Mouse (Mus musculus) hindbrain, embryonic 11.5 days (tissue): Measurements from ENCODE around the gene Cep290. TPM values are rescaled to one million over a fixed set of nuclear protein-coding genes. Genes with fewer than 3 reads are reported as not detected.

Experiments used
- ATAC-seq: fragments of 200-750 bp; cut with Nextera tagmentation; 2 replicates; pipeline ENCODE4 v1.8.0; 2017; ENCODE audit warnings: mild to moderate bottlenecking, moderate TSS enrichment, moderate library complexity; ENCODE audit not compliant: low FRiP score
- DNase-seq: peaks from one replicate; pipeline ENCODE4 v3.0.0-alpha.2; 2015; ENCODE audit warnings: low spot score
- H3K27ac ChIP-seq: fragments of 300-500 bp; sonication (generic); 2 replicates; pipeline ENCODE4 v1.5.1; 2014; ENCODE audit warnings: mild to moderate bottlenecking, low read depth, low read length
- H3K27me3 ChIP-seq: fragments of 300-500 bp; sonication (generic); 2 replicates; pipeline ENCODE4 v1.6.1; 2014; ENCODE audit warnings: mild to moderate bottlenecking, low read length, moderate library complexity, mixed read lengths; ENCODE audit not compliant: control insufficient read depth, insufficient read depth
- H3K36me3 ChIP-seq: fragments of 300-500 bp; sonication (generic); 2 replicates; pipeline ENCODE4 v1.6.1; 2014; ENCODE audit warnings: mild to moderate bottlenecking, low read length, moderate library complexity, mixed read lengths; ENCODE audit not compliant: control insufficient read depth, insufficient read depth
- H3K4me1 ChIP-seq: fragments of 300-500 bp; sonication (generic); replicated peaks from 2 replicates; pipeline ENCODE4 v1.6.1; 2014; ENCODE audit warnings: low read length, mixed read lengths; ENCODE audit not compliant: control insufficient read depth, insufficient read depth
- H3K4me2 ChIP-seq: fragments of 300-500 bp; sonication (generic); replicated peaks from 2 replicates; pipeline ENCODE4 v1.6.1; 2014; ENCODE audit warnings: mild to moderate bottlenecking, low read depth, low read length
- H3K4me3 ChIP-seq: fragments of 300-500 bp; sonication (generic); 2 replicates; pipeline ENCODE4 v1.5.1; 2014; ENCODE audit warnings: low read depth, low read length
- H3K9ac ChIP-seq: fragments of 300-500 bp; sonication (generic); 2 replicates; pipeline ENCODE4 v1.6.1; 2014; ENCODE audit warnings: low read depth, low read length
- H3K9me3 ChIP-seq: fragments of 300-500 bp; sonication (generic); 2 replicates; pipeline ENCODE4 v1.6.1; 2016; ENCODE audit warnings: low read length; ENCODE audit not compliant: control insufficient read depth
- WGBS: fragments of 180-500 bp; shearing (Covaris S2); extraction: QIAGEN DNeasy Blood & Tissue Kit; methylation state at CpG from one replicate; pipeline ENCODE4 v1.1.7; 2014; 5-methylcytosine and 5-hydroxymethylcytosine counted together
- polyA plus RNA-seq: library from polyadenylated mRNA; unstranded; fragments of >200 nt; fragmentation: Nextera tagmentation; extraction: Ambion mirVana; gene quantifications from 2 replicates; pipeline ENCODE4 v1.2.1, GENCODE M21; 2014

Gene Cep290
- 7.4 and 8.9 TPM in 2 replicates for polyA plus RNA-seq

- Histone ChIP-seq H3K4me3 (peak within 1 kb of the TSS; percentile 77), H3K9me3 (no peaks in the 10 kb centered on the region), H3K9ac (peak within 1 kb of the TSS; percentile 77), H3K4me2 (peak within 1 kb of the TSS; percentile 72), H3K4me1 (no peaks in the 10 kb centered on the region), H3K27ac (0 out of 2 replicates have a peak within 1 kb of the TSS, but pooled peaks have one; percentile 33), H3K27me3 (no peaks in the 10 kb centered on the region), H3K36me3 (no peaks in the 10 kb centered on the region)
- under 1% methylated on average over 63 of the region's 63 CpGs for WGBS
- peak; percentile 95 for DNase-seq
- peak; percentile 99 for ATAC-seq
Observed at GRCm38 (mm10) chr10:100487097-100487978, at the start of gene Cep290, which contains the start of gene Tmtc3. Cep290 (plus strand) TSS chr10:100487558. Tmtc3 (minus strand) TSS chr10:100487350.

DNA sequence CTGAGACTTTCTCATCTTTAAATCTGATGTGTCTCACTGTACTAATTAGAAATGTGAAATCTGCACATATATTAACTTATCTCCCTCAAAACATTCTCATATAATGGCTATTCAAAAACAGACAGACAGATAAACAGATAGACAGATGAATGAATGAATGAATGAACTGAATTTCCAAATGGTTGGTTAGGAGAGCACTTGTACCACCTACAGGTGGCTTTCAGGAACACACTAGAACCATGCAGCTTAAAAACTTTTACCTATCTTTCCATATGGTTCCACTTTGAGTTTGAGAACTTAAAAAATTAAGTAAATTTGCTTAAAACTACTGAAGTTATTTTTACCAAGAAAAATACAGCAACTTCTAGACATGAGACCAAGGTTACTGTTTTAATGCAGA, 38.0 kb upstream of the Cep290 start:
- Histone ChIP-seq H3K4me3 (no peak overlapping the region), H3K27ac (no peak overlapping the region), H3K27me3 (no peaks in the 10 kb centered on the region), H3K36me3 (no peaks in the 10 kb centered on the region), H3K4me1 (no peaks in the 10 kb centered on the region), H3K4me2 (no peak overlapping the region), H3K9me3 (no peaks in the 10 kb centered on the region), H3K9ac (no peak overlapping the region)
- DNase-seq (no peak), ATAC-seq (no peak)

GRCm38 (mm10) chr10:100460515-100460914, 26.8 kb upstream of the Cep290 start:
- no peak overlapping the region for H3K4me2 ChIP-seq
- no peaks in the 10 kb centered on the region for H3K27me3 ChIP-seq
- no peaks in the 10 kb centered on the region for H3K36me3 ChIP-seq
- H3K4me1 ChIP-seq, result no peaks in the 10 kb centered on the region
- DNase-seq, result no peak
- no peak overlapping the region for H3K9ac ChIP-seq
- no peaks in the 10 kb centered on the region for H3K9me3 ChIP-seq
- no peak overlapping the region for H3K4me3 ChIP-seq
- no peak for ATAC-seq
- H3K27ac ChIP-seq, result no peak overlapping the region

GRCm38 (mm10) chr10:100475040-100475439, 12.3 kb upstream of the Cep290 start:
- ATAC-seq (no peak), DNase-seq (peak; percentile 18)
- 59% methylated on average over 3 of the region's 3 CpGs for WGBS

DNA sequence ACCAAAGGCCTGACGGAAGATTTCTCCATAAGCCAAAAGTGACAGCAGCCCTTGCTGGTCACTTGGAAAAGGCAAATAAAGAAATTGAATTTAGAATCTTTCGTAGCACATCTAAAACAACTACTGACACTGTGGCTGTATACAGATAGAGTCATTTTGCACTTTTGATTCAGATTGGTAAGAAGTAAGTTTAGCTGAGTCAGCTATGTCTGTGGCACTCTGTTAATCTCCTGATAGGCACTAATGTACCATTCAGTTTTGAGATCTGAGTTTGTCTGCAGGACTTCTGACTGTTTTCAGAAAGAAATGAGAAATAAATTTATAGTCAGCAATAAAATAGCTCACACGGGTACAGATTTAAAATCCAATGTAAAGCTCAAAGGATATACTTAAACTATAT, 7.8 kb upstream of the Cep290 start:
- no peaks in the 10 kb centered on the region for H3K27me3 ChIP-seq
- ATAC-seq (no peak), DNase-seq (no peak)
- H3K4me1 ChIP-seq, result no peaks in the 10 kb centered on the region
- WGBS, result 94% methylated on average over 3 of the region's 3 CpGs
- no peak overlapping the region for H3K4me2 ChIP-seq
- H3K27ac ChIP-seq, result no peak overlapping the region
- H3K36me3 ChIP-seq, result no peaks in the 10 kb centered on the region
- no peak overlapping the region for H3K9ac ChIP-seq
- H3K4me3 ChIP-seq, result no peak overlapping the region
- H3K9me3 ChIP-seq, result no peaks in the 10 kb centered on the region

More at GRCm38 (mm10) chr10:100475040-100475439, 12.3 kb upstream of the Cep290 start:
- no peaks in the 10 kb centered on the region for H3K36me3 ChIP-seq
- H3K4me2 ChIP-seq, result no peak overlapping the region
- H3K4me3 ChIP-seq, result no peak overlapping the region
- H3K9me3 ChIP-seq, result no peaks in the 10 kb centered on the region
- no peak overlapping the region for H3K9ac ChIP-seq
- no peaks in the 10 kb centered on the region for H3K27me3 ChIP-seq
- H3K27ac ChIP-seq, result no peak overlapping the region
- no peaks in the 10 kb centered on the region for H3K4me1 ChIP-seq

- no peak for ATAC-seq
- DNase-seq, result no peak
- no peaks in the 10 kb centered on the region for H3K36me3 ChIP-seq
- H3K9me3 ChIP-seq, result no peaks in the 10 kb centered on the region
- no peaks in the 10 kb centered on the region for H3K27me3 ChIP-seq
- 1% methylated on average over 13 of the region's 13 CpGs for WGBS
- peak overlapping the region; percentile 77 for H3K4me3 ChIP-seq
- no peaks in the 10 kb centered on the region for H3K4me1 ChIP-seq
- H3K27ac ChIP-seq, result 0 out of 2 replicates have a peak overlapping the region, but pooled peaks have one; percentile 33
- peak overlapping the region; percentile 72 for H3K4me2 ChIP-seq
- H3K9ac ChIP-seq, result peak overlapping the region; percentile 77
Observed at GRCm38 (mm10) chr10:100486701-100487096, 659 bp upstream of the Cep290 start.

GRCm38 (mm10) chr10:100491916-100492315, 4.6 kb downstream of the Cep290 start:
- no peaks in the 10 kb centered on the region for H3K27me3 ChIP-seq
- no peak overlapping the region for H3K27ac ChIP-seq
- H3K4me1 ChIP-seq, result no peaks in the 10 kb centered on the region
- ATAC-seq (no peak), DNase-seq (no peak)
- H3K4me2 ChIP-seq, result no peak overlapping the region
- H3K9me3 ChIP-seq, result no peaks in the 10 kb centered on the region
- no peak overlapping the region for H3K9ac ChIP-seq
- H3K36me3 ChIP-seq, result 0 out of 2 replicates have a peak, but pooled peaks cover 4% of the 10 kb centered on the region
- WGBS, result 96% methylated on average over 7 of the region's 7 CpGs
- H3K4me3 ChIP-seq, result no peak overlapping the region

DNA sequence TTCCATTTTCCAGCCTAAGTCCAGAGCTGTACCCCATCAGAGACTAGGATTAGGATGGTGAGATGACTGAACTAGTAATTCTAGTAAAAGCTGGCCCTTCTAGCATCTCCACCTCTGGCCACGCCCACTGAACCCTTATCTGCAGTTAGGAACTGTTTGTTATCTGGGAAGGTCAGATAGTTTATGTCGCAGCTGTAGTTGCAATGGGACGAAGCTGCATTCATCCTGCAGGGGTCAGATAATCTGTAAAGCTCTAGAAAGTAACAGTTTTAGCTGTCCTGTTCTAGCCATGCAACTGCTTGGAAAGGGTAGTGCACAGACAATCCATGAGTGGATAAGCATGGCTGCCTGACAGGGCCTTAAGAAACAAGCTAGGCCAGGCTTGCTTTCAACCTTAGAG, 11.0 kb downstream of the Cep290 start:
- no peaks in the 10 kb centered on the region for H3K9me3 ChIP-seq
- H3K4me3 ChIP-seq, result no peak overlapping the region
- ATAC-seq (no peak), DNase-seq (no peak)
- H3K36me3 ChIP-seq, result 0 out of 2 replicates have a peak, but pooled peaks cover 4% of the 10 kb centered on the region
- H3K27me3 ChIP-seq, result no peaks in the 10 kb centered on the region
- no peak overlapping the region for H3K9ac ChIP-seq
- no peak overlapping the region for H3K27ac ChIP-seq
- H3K4me2 ChIP-seq, result no peak overlapping the region
- H3K4me1 ChIP-seq, result no peaks in the 10 kb centered on the region
- WGBS, result 88% methylated on average over 3 of the region's 3 CpGs

- H3K9me3 ChIP-seq, result no peaks in the 10 kb centered on the region
- DNase-seq (no peak), ATAC-seq (no peak)
- no peak overlapping the region for H3K9ac ChIP-seq
- no peak overlapping the region for H3K4me3 ChIP-seq
- H3K4me2 ChIP-seq, result no peak overlapping the region
- H3K27me3 ChIP-seq, result no peaks in the 10 kb centered on the region
- H3K27ac ChIP-seq, result no peak overlapping the region
- no peaks in the 10 kb centered on the region for H3K4me1 ChIP-seq
- H3K36me3 ChIP-seq, result no peaks in the 10 kb centered on the region
- 85% methylated on average over 1 of the region's 1 CpGs for WGBS
Observed at GRCm38 (mm10) chr10:100508170-100508569, 20.8 kb downstream of the Cep290 start.
